Mouse (Mus musculus) testis, adult 2 months (tissue): ENCODE measurements around the gene Fkbp14.

Source experiments
- CTCF ChIP-seq: fragments of 200-500 bp; IDR thresholded peaks from 2 replicates; pipeline ENCODE4 v1.5.1; 2012; ENCODE audit warnings: low read depth, mild to moderate bottlenecking, inconsistent platforms, low read length, moderate library complexity; ENCODE audit not compliant: control insufficient read depth, insufficient read depth, insufficient replicate concordance
- POLR2A ChIP-seq: fragments of 200-500 bp; IDR thresholded peaks from 2 replicates; pipeline ENCODE4 v1.6.1; 2012; ENCODE audit warnings: low read depth, mild to moderate bottlenecking, inconsistent platforms, low read length, moderate library complexity; ENCODE audit not compliant: control insufficient read depth

DNA sequence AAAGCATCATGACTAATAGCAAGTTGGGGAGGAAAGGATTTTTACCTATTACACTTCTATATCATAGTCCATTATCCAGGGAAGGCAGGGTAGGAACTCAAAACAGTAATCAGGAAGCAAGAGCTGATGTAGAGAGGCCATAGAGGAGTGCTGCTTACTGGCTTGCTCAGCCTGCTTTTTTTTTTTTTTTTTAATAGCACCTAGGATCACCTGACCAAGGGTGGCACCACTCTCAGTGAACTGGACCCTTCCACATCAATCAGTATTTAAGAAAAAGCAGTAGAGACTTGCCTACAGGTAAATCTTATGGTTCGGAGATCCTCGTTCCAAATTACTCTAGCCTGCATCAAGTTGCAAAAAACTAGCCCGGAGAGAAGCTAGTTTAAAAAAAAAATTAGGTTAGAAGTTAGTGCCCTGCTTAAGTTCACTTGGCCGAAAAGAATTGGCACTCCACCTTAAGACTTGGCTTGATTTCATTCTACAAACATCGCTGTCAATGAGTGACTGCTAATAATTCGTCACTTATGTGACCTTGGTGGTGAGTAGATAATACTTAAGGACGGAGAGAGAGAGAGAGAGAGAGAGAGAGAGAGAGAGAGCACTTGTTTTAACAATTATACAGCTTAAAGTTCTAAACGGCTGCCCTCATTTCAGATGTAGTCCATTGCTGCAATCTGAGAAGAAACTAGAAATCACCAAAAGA lies 3.2 kb downstream of the Fkbp14 start:
- TF ChIP-seq CTCF (no peak), POLR2A (no peak)
